Comparison of ENCODE assay signal across 8 mouse cellular contexts in the genomic region with DNA sequence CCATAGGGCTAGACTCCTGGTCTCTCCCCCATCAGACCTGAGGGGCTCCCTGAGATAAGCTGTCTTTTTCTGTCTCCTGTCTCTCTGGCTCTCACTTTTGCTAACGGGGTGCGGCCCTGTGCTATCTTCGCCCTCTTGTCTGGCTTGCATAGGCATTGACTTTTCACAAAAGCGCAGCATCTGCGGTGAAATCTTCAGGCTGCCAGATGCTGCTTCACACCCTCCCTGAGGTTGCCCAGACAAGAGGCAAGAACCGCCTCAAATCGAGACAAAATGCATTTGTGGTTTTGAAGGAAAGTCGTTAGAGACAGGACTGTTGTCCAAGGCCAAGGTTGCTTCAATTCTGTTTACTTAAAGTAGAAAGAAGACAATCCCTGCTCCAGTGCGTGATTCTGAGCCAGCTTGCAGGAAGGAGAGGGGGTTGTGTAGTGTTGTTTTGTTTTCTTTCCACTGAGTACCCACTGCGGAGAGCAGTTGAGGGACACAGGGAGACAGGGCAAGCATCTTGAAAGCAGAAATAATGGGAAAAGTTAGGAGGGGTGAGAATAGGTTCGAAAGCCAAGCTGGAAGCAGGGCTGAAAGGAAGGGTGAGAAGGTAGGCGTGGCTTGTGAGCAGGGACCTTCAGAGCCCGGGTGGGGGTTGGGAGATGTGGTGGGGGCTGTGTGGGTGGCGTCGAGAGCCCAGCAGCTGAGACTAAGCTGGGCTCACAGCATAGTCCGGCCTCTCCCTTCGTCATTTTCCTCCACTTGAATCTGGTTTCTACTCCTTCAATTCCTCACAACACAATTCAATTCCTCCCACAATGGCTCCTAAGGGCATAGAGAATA. TPM values are rescaled to one million over a fixed set of nuclear protein-coding genes. Genes with fewer than 3 reads are reported as not detected.
A peak's percentile ranks its signal among the peaks of the same experiment; 100 is the strongest.
DNase-seq lines count a peak whose midpoint lies in the region; ATAC-seq and TF ChIP-seq lines count a peak whose summit lies in the region.

No protein-coding gene starts in this region.

- 0 out of 2 replicates have a peak, but pooled peaks have one; percentile 28 for ATAC-seq in embryonic facial prominence, embryonic 15.5 days (ENCODE audit: insufficient number of reproducible peaks, low FRiP score, low TSS enrichment, low read depth)
- ATAC-seq in midbrain, embryonic 13.5 days, result peak; percentile 53; the same call in 1 of the 2 replicates

- H3K36me3 ChIP-seq in E14TG2a.4 (ENCODE audit: insufficient read depth, low read length), result no peaks in the 10 kb centered on the region
- no peaks in the 10 kb centered on the region for H3K36me3 ChIP-seq in embryonic facial prominence, embryonic 15.5 days
- H3K36me3 ChIP-seq in limb, embryonic 10.5 days, result no peaks in the 10 kb centered on the region
- no peaks in the 10 kb centered on the region for H3K36me3 ChIP-seq in midbrain, embryonic 13.5 days

- no peak overlapping the region for H3K9ac ChIP-seq in embryonic facial prominence, embryonic 15.5 days
- no peak overlapping the region; the same call in 1 of the 2 replicates for H3K9ac ChIP-seq in midbrain, embryonic 13.5 days (replicated peaks)

- H3K4me3 ChIP-seq in E14TG2a.4 (replicated peaks; ENCODE audit: low read length), result 0 out of 2 replicates have a peak overlapping the region, but pooled peaks have one; percentile 1
- no peak overlapping the region for H3K4me3 ChIP-seq in embryonic facial prominence, embryonic 15.5 days (replicated peaks)
- peak overlapping the region; percentile 23; the same call in 1 of the 2 replicates for H3K4me3 ChIP-seq in limb, embryonic 10.5 days
- H3K4me3 ChIP-seq in midbrain, embryonic 13.5 days (replicated peaks), result no peak overlapping the region

- H3K27me3 ChIP-seq in E14TG2a.4 (ENCODE audit: insufficient read depth, low read length), result peaks cover 19% of the 10 kb centered on the region
- H3K27me3 ChIP-seq in embryonic facial prominence, embryonic 15.5 days, result no peaks in the 10 kb centered on the region
- H3K27me3 ChIP-seq in limb, embryonic 10.5 days (ENCODE audit: low read depth, poor library complexity, severe bottlenecking), result no peaks in the 10 kb centered on the region
- H3K27me3 ChIP-seq in midbrain, embryonic 13.5 days, result no peaks in the 10 kb centered on the region

- whole genome bisulfite sequencing in embryonic facial prominence, embryonic 15.5 days, result 14% methylated on average over 17 of the region's 17 CpGs
- WGBS in limb, embryonic 10.5 days, result 19% methylated on average over 17 of the region's 17 CpGs
- 15% methylated on average over 17 of the region's 17 CpGs for WGBS in midbrain, embryonic 13.5 days

- peak overlapping the region; percentile 40 for H3K4me2 ChIP-seq in embryonic facial prominence, embryonic 15.5 days (replicated peaks)
- peak overlapping the region; percentile 31 for H3K4me2 ChIP-seq in midbrain, embryonic 13.5 days (replicated peaks)

- no peaks in the 10 kb centered on the region for H3K9me3 ChIP-seq in E14TG2a.4 (ENCODE audit: low read length)
- no peaks in the 10 kb centered on the region for H3K9me3 ChIP-seq in embryonic facial prominence, embryonic 15.5 days (replicated peaks)
- H3K9me3 ChIP-seq in limb, embryonic 10.5 days (replicated peaks), result no peaks in the 10 kb centered on the region
- H3K9me3 ChIP-seq in midbrain, embryonic 13.5 days, result no peaks in the 10 kb centered on the region

- peak overlapping the region; percentile 72 for H3K27ac ChIP-seq in embryonic facial prominence, embryonic 15.5 days (replicated peaks)
- peak overlapping the region; percentile 32; the same call in 1 of the 2 replicates for H3K27ac ChIP-seq in limb, embryonic 10.5 days
- H3K27ac ChIP-seq in midbrain, embryonic 13.5 days, result no peak overlapping the region; the same call in 1 of the 2 replicates

- peaks cover 17% of the 10 kb centered on the region for H3K4me1 ChIP-seq in E14TG2a.4 (replicated peaks; ENCODE audit: low read depth, low read length)
- H3K4me1 ChIP-seq in embryonic facial prominence, embryonic 15.5 days, result peaks cover 11% of the 10 kb centered on the region
- H3K4me1 ChIP-seq in limb, embryonic 10.5 days, result peaks cover 7% of the 10 kb centered on the region
- H3K4me1 ChIP-seq in midbrain, embryonic 13.5 days (replicated peaks), result peaks cover 7% of the 10 kb centered on the region

- peak; percentile 44 for DNase-seq in adrenal gland, postnatal 10 days
- no peak for DNase-seq in adrenal gland, adult 8-10 months
- DNase-seq in limb, embryonic 10.5 days (ENCODE audit: low spot score), result no peak
- peak; percentile 69 for DNase-seq in thymus, postnatal 25 days
- no peak for DNase-seq in cerebellum, postnatal 14 days

- TF ChIP-seq CTCF in E14TG2a.4 (conservative IDR thresholded peaks at IDR 0.05; ENCODE audit: low read length), result no peak

RNA-seq across cellular contexts. Expression of gene Strbp, which starts 31.5 kb away (rescaled TPM):
- 10 to 100 TPM; 33.9 to 38.9 TPM for total RNA-seq in adrenal gland, postnatal 10 days (2021)
- 10 to 100 TPM; 53.5 to 66.6 (median 62.6) TPM for total RNA-seq in adrenal gland, adult 8-10 months (2022)
- polyA plus RNA-seq in embryonic facial prominence, embryonic 15.5 days (2015; fragmentation: Nextera tagmentation; extraction: Ambion mirVana), result 30.7 and 34.9 TPM in 2 replicates
- 42.3 and 45.5 TPM in 2 replicates for polyA plus RNA-seq in limb, embryonic 10.5 days (2016; fragmentation: Nextera tagmentation; extraction: Ambion mirVana)
- polyA plus RNA-seq in midbrain, embryonic 13.5 days (2015; fragmentation: Nextera tagmentation; extraction: Ambion mirVana), result 118 and 123 TPM in 2 replicates

RNA-seq across cellular contexts. Expression of gene Crb2, which starts 40.9 kb away (rescaled TPM):
- under 1 TPM; 0.66 to 0.76 TPM for total RNA-seq in adrenal gland, postnatal 10 days (2021)
- 1 to 10 TPM in 1 of 4 experiments, under 1 TPM in 3; 0.20 to 1.1 (median 0.57) TPM for total RNA-seq in adrenal gland, adult 8-10 months (2022)
- polyA plus RNA-seq in embryonic facial prominence, embryonic 15.5 days (2015; fragmentation: Nextera tagmentation; extraction: Ambion mirVana), result 0.12 and 0.15 TPM in 2 replicates
- 2.1 and 4.3 TPM in 2 replicates for polyA plus RNA-seq in limb, embryonic 10.5 days (2016; fragmentation: Nextera tagmentation; extraction: Ambion mirVana)
- polyA plus RNA-seq in midbrain, embryonic 13.5 days (2015; fragmentation: Nextera tagmentation; extraction: Ambion mirVana), result 8.5 and 10.3 TPM in 2 replicates

Comparison
In these comparisons a context has a peak if more than half of its experiments do, and no peak if none do; other contexts are left out.
1. DNase-seq: peak in adrenal gland, postnatal 10 days (single experiment) and thymus, postnatal 25 days (single experiment); none in adrenal gland, adult 8-10 months (single experiment), limb, embryonic 10.5 days (single experiment) and cerebellum, postnatal 14 days (0 of 2).
2. H3K4me3 ChIP-seq: peak in E14TG2a.4 (single experiment) and limb, embryonic 10.5 days (single experiment); none in embryonic facial prominence, embryonic 15.5 days (single experiment) and midbrain, embryonic 13.5 days (single experiment).